Mouse (Mus musculus): ENCODE data around the gene Pgrmc1.
"Not testable (repeated sequence)": the region's sequence is repeated elsewhere in the genome, so short reads cannot be mapped to it uniquely, and the experiment has no call there.

DNA sequence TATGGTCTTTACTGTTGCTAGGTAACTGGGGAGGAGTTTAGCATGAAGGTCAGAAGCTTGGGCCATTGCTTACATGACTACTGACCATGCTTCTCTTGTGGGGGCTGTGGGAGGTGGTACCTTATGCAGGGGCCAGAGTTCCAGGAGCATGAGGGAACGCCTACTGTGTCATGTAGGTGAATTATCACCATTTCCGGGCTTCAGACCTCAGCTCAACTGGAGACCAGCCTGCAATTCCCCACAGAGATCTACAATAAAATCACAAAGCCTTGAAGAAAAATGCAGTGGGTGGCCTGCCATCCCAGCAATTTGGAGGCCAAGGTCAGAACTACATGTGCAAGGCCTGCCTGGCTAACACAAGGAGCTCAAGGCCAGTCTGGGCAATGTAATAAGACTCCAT, 42.8 kb upstream of the Pgrmc1 start:
- TF ChIP-seq GATA1, TAL1 (IDR thresholded peaks at IDR 0.05; ENCODE audit: low read length): not testable (repeated sequence)

Data from erythroblast, embryonic 14.5 days (primary cell).